Mouse (Mus musculus): ENCODE results near the gene Aars. TPM values are rescaled to one million over a fixed set of nuclear protein-coding genes. Genes with fewer than 3 reads are reported as not detected.
"Not testable (repeated sequence)": the region's sequence is repeated elsewhere in the genome, so short reads cannot be mapped to it uniquely, and the experiment has no call there.

Gene Aars
- total RNA-seq, 1 experiment, result 211 TPM

GRCm38 (mm10) chr8:111090126-111090525 is 57.2 kb downstream of the Aars start:
- Histone ChIP-seq H3K36me3 (ENCODE audit: control insufficient read depth, insufficient read depth, low read length, poor library complexity, severe bottlenecking) (no peaks in the 10 kb centered on the region), H3K9ac (ENCODE audit: insufficient read depth, low read depth, low read length, poor library complexity, severe bottlenecking) (no peak overlapping the region), H3K4me1 (ENCODE audit: control insufficient read depth in 2 of 2, insufficient read depth in 2 of 2, low read length in 2 of 2, poor library complexity in 1 of 2) (no peaks in the 10 kb centered on the region; a peak in 1 of 4 replicates), H3K9me3 (ENCODE audit: control insufficient read depth, insufficient read depth, low read depth, low read length) (no peaks in the 10 kb centered on the region), H3K4me3 (ENCODE audit: insufficient read depth in 1 of 2, low read depth in 1 of 2, low read length in 2 of 2, poor library complexity in 1 of 2, severe bottlenecking in 1 of 2) (no peak overlapping the region), H3K27ac (ENCODE audit: insufficient read depth, low read depth, low read length, poor library complexity, severe bottlenecking) (no peak overlapping the region)
- DNase-seq (ENCODE audit: low read depth, low spot score), result peak; percentile 57
- in situ Hi-C loops (cut with MboI; ENCODE audit: low sequenced_read_pairs in 2 of 2, unreplicated experiment in 2 of 2), result no loop called here
- no peak for TF ChIP-seq MAFK (IDR thresholded peaks at IDR 0.05; ENCODE audit: insufficient read depth, low read depth, low read length)
- no peak for TF ChIP-seq ZNF384 (IDR thresholded peaks at IDR 0.05; ENCODE audit: low read depth, low read length)
- no peak for TF ChIP-seq HCFC1 (IDR thresholded peaks at IDR 0.05; ENCODE audit: borderline replicate concordance, insufficient read depth, low read length)
- peak; percentile 66 for TF ChIP-seq ZC3H11A (IDR thresholded peaks at IDR 0.05; ENCODE audit: borderline replicate concordance, low read depth, low read length)
- TF ChIP-seq CHD2 (IDR thresholded peaks at IDR 0.05; ENCODE audit: low read depth, low read length), result no peak

DNA sequence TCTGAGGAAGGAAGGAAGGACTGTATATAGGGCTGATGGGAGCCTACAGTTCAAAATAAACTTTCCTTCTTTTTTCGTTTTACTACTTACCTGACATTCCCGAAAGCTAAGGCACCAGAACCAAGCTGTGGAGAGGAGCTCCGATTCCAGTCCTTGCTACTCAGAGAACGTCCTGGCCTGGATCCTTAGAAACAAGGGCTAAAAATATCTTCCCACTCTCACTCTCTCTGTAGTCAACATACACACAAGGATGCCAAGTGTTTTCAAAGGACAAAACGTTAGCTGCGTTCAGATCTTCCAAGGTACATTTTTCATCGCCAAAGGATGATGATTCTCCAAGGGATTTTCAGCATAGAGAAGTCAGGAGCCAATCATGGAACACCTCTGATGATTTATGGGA is 58.8 kb downstream of the Aars start:
- TF ChIP-seq ZC3H11A (IDR thresholded peaks at IDR 0.05; ENCODE audit: borderline replicate concordance, low read depth, low read length) (no peak), HCFC1 (IDR thresholded peaks at IDR 0.05; ENCODE audit: borderline replicate concordance, insufficient read depth, low read length) (no peak), ZNF384 (IDR thresholded peaks at IDR 0.05; ENCODE audit: low read depth, low read length) (no peak), MAFK (IDR thresholded peaks at IDR 0.05; ENCODE audit: insufficient read depth, low read depth, low read length) (no peak), CHD2 (IDR thresholded peaks at IDR 0.05; ENCODE audit: low read depth, low read length) (no peak)
- no peak overlapping the region for H3K4me3 ChIP-seq (ENCODE audit: insufficient read depth in 1 of 2, low read depth in 1 of 2, low read length in 2 of 2, poor library complexity in 1 of 2, severe bottlenecking in 1 of 2)
- no peaks in the 10 kb centered on the region for H3K36me3 ChIP-seq (ENCODE audit: control insufficient read depth, insufficient read depth, low read length, poor library complexity, severe bottlenecking)
- DNase-seq (ENCODE audit: low read depth, low spot score), result no peak
- no peaks in the 10 kb centered on the region; a peak in 1 of 4 replicates for H3K4me1 ChIP-seq (ENCODE audit: control insufficient read depth in 2 of 2, insufficient read depth in 2 of 2, low read length in 2 of 2, poor library complexity in 1 of 2)
- H3K27ac ChIP-seq (ENCODE audit: insufficient read depth, low read depth, low read length, poor library complexity, severe bottlenecking), result no peak overlapping the region
- H3K9me3 ChIP-seq (ENCODE audit: control insufficient read depth, insufficient read depth, low read depth, low read length), result no peaks in the 10 kb centered on the region
- H3K9ac ChIP-seq (ENCODE audit: insufficient read depth, low read depth, low read length, poor library complexity, severe bottlenecking), result no peak overlapping the region
- in situ Hi-C loops (cut with MboI; ENCODE audit: low sequenced_read_pairs in 2 of 2, unreplicated experiment in 2 of 2), result no loop called here

DNA sequence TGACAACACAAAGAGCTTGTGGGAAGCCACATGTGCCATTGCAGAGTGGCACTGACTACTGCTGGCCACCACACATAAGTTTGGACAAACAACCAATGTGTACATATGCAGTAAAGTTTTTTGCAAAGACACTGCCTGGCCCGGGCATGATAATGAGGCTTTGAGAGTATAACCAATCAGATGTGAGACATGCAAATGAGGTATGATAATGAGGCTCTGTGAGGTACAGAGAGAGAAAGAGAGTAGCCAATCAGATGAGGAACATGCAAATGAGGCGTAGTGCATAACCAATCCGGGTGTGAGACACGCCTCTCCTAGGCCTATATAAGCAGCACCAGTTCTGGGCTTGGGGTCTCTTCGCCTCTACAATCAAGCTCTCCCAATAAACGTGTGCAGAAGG is 59.4 kb downstream of the Aars start, which contains the start of gene Clec18a:
Gene Clec18a (minus strand): TSS at position 101 of the 400 bp plus-strand sequence.
- in situ Hi-C loops (cut with MboI; ENCODE audit: low sequenced_read_pairs in 2 of 2, unreplicated experiment in 2 of 2); H3K4me1 ChIP-seq (ENCODE audit: control insufficient read depth in 2 of 2, insufficient read depth in 2 of 2, low read length in 2 of 2, poor library complexity in 1 of 2); H3K9ac ChIP-seq (ENCODE audit: insufficient read depth, low read depth, low read length, poor library complexity, severe bottlenecking); H3K9me3 ChIP-seq (ENCODE audit: control insufficient read depth, insufficient read depth, low read depth, low read length); DNase-seq (ENCODE audit: low read depth, low spot score); H3K4me3 ChIP-seq (ENCODE audit: insufficient read depth in 1 of 2, low read depth in 1 of 2, low read length in 2 of 2, poor library complexity in 1 of 2, severe bottlenecking in 1 of 2); H3K27ac ChIP-seq (ENCODE audit: insufficient read depth, low read depth, low read length, poor library complexity, severe bottlenecking); H3K36me3 ChIP-seq (ENCODE audit: control insufficient read depth, insufficient read depth, low read length, poor library complexity, severe bottlenecking): not testable (repeated sequence)

GRCm38 (mm10) chr8:111093865-111094718 is 61.1 kb downstream of the Aars start, which contains the start of gene Pdpr:
Gene Pdpr, plus strand, starts transcription at chr8:111094630.
- Histone ChIP-seq H3K4me1 (ENCODE audit: control insufficient read depth in 2 of 2, insufficient read depth in 2 of 2, low read length in 2 of 2, poor library complexity in 1 of 2) (no peaks in the 10 kb centered on the region; a peak in 1 of 4 replicates), H3K36me3 (ENCODE audit: control insufficient read depth, insufficient read depth, low read length, poor library complexity, severe bottlenecking) (no peaks in the 10 kb centered on the region), H3K4me3 (ENCODE audit: insufficient read depth in 1 of 2, low read depth in 1 of 2, low read length in 2 of 2, poor library complexity in 1 of 2, severe bottlenecking in 1 of 2) (peak within 1 kb of the TSS; percentile 87 to 99), H3K9me3 (ENCODE audit: control insufficient read depth, insufficient read depth, low read depth, low read length) (no peaks in the 10 kb centered on the region), H3K27ac (ENCODE audit: insufficient read depth, low read depth, low read length, poor library complexity, severe bottlenecking) (peak within 1 kb of the TSS; percentile 71; the same call in 1 of the 2 replicates), H3K9ac (ENCODE audit: insufficient read depth, low read depth, low read length, poor library complexity, severe bottlenecking) (peak within 1 kb of the TSS; percentile 84)
- DNase-seq (ENCODE audit: low read depth, low spot score), result peak; percentile 62
- in situ Hi-C loops (cut with MboI; ENCODE audit: low sequenced_read_pairs in 2 of 2, unreplicated experiment in 2 of 2), result no loop called here
- TF ChIP-seq CHD2 (IDR thresholded peaks at IDR 0.05; ENCODE audit: low read depth, low read length) (no peak), ZC3H11A (IDR thresholded peaks at IDR 0.05; ENCODE audit: borderline replicate concordance, low read depth, low read length) (no peak), MAFK (IDR thresholded peaks at IDR 0.05; ENCODE audit: insufficient read depth, low read depth, low read length) (no peak), HCFC1 (IDR thresholded peaks at IDR 0.05; ENCODE audit: borderline replicate concordance, insufficient read depth, low read length) (no peak), ZNF384 (IDR thresholded peaks at IDR 0.05; ENCODE audit: low read depth, low read length) (no peak)

- H3K9me3 ChIP-seq (ENCODE audit: control insufficient read depth, insufficient read depth, low read depth, low read length); H3K36me3 ChIP-seq (ENCODE audit: control insufficient read depth, insufficient read depth, low read length, poor library complexity, severe bottlenecking); H3K27ac ChIP-seq (ENCODE audit: insufficient read depth, low read depth, low read length, poor library complexity, severe bottlenecking); DNase-seq (ENCODE audit: low read depth, low spot score); in situ Hi-C loops (cut with MboI; ENCODE audit: low sequenced_read_pairs in 2 of 2, unreplicated experiment in 2 of 2); H3K4me1 ChIP-seq (ENCODE audit: control insufficient read depth in 2 of 2, insufficient read depth in 2 of 2, low read length in 2 of 2, poor library complexity in 1 of 2): not testable (repeated sequence)
- Histone ChIP-seq H3K4me3 (ENCODE audit: insufficient read depth in 1 of 2, low read depth in 1 of 2, low read length in 2 of 2, poor library complexity in 1 of 2, severe bottlenecking in 1 of 2) (peak overlapping the region; percentile 62 to 87), H3K9ac (ENCODE audit: insufficient read depth, low read depth, low read length, poor library complexity, severe bottlenecking) (peak overlapping the region; percentile 82)
These were observed 61.9 kb downstream of the Aars start for GRCm38 (mm10) chr8:111094719-111095302.

Measured in ES-E14 (cell line).